Mouse (Mus musculus): ENCODE measurements at regions not wholly inside any gene's neighbourhood (a gene's known extent, or its start where the extent isn't known, plus 50 kb on each side); places are given as distances from the start of the nearest gene placed in this dataset.

DNA sequence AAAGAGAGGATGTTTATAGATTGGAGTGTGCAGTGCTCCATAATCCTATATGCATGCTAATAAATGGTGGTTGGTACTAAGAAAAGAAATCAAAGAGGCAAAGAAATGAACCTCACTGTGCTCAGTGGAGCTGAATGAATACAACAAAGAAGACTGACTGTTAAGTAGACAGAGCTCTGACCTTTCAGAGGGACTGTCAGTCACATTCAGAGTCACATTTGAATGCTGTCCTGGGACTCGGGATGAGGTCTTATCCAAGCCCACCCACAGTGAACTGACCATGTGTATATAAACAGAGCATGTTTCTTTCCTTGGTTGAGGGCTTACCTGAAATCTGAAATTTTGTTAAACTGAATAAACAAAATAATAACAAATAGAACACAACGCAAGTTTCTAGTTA lies 1473.3 kb downstream of the Cdh8 start:
- no peak for TF ChIP-seq CTCF (IDR thresholded peaks at IDR 0.05; ENCODE audit: borderline replicate concordance, insufficient read depth, low read depth, low read length)
- TF ChIP-seq POLR2A (IDR thresholded peaks at IDR 0.05; ENCODE audit: borderline replicate concordance, insufficient read depth, low read length), result no peak

Measured in cerebellum, adult 2 months (tissue).